Mouse (Mus musculus): Measurements from ENCODE around the gene Slc7a5. TPM values are rescaled to one million over a fixed set of nuclear protein-coding genes. Genes with fewer than 3 reads are reported as not detected.

Slc7a5 gene
- polyA plus RNA-seq, 1 experiment: 104 TPM

DNA sequence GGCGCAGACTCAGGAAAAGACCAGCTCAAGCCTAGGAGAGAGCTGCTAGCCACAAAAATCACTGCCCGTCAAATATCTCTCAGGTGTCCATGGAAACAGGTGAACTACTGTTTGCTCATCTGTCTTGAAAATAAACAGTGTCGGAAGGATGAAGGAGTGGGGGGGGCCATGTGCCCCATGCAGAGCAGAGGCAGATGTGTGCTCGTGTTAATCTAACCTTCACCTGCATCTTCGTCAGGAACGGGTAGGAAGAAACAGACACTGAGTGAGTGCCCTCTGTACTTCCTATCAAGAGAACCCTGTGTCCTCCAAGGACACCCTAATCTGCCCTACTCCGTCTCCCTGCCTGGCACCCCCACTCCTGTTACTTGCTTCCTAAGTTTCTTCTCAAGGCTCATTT, 55.8 kb downstream of the Slc7a5 start:
- Histone ChIP-seq H3K36me3 (ENCODE audit: control insufficient read depth, insufficient read depth, low read length) (no peaks in the 10 kb centered on the region), H3K4me1 (ENCODE audit: control insufficient read depth, insufficient read depth, low read length) (peaks cover 16% of the 10 kb centered on the region), H3K4me3 (ENCODE audit: control insufficient read depth, low read depth, low read length) (peak overlapping the region; percentile 85), H3K27me3 (ENCODE audit: control insufficient read depth, insufficient read depth, low read length) (no peaks in the 10 kb centered on the region), H3K27ac (ENCODE audit: control insufficient read depth, insufficient read depth, low read depth, low read length) (peak overlapping the region; percentile 62)
- TF ChIP-seq CTCF (IDR thresholded peaks at IDR 0.05; ENCODE audit: control insufficient read depth, insufficient read depth, insufficient replicate concordance, low read depth, low read length): no peak
- TF ChIP-seq POLR2A (IDR thresholded peaks at IDR 0.05; ENCODE audit: control insufficient read depth, low read depth, low read length): no peak; the same call in 1 of the 2 replicates

DNA sequence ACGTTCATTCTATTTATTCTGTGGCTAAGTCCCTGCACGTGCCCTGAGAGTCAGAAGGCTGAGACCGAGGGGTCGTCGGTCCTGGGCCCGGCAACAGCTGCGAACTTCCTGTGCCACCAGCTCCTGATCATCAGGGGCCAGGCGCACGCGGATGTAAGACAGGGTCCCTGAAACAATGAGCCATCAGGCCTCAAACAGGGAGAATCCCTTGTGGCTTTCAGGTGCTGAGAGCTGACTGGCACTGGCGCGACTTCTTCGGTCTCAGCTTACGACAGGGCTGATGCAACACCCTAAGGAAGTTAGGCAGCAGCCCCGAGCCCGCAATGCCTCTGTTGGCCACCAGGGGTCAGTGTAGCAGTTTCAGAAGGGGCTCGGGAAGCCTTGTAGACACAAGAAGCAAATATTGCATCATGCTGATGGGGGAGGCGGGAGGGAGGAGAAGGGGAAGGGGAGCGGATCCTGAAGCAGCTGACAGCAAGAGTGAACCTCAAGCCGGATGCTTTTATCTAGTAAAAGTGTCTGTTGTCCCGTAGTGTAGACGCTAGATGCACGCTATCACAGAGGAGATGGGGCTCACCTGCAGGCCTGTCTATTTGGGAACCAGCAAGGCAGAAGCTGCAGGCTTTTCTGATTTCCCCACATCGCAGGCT, 56.5 kb downstream of the Slc7a5 start:
- peak overlapping the region; percentile 62 for H3K27ac ChIP-seq (ENCODE audit: control insufficient read depth, insufficient read depth, low read depth, low read length)
- peak overlapping the region; percentile 85 for H3K4me3 ChIP-seq (ENCODE audit: control insufficient read depth, low read depth, low read length)

DNA sequence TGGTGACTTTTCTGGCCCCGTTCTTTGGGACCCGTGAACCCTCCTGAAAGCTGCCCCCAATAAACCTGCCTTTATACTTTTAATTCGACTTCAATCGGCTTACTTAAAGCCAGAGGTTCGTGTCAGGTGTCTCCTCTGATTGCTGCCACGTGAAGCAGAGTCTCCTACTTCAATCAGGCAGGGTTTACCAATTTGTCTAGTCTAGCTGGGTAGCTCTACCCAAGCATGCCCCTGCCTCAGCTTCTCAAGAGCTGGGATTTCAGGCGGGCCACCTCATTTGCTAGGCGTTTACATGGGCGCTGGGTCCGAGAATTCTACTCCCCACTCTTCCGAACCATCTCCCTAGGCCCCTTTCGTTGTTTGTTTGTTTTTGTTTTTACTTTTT, 57.1 kb downstream of the Slc7a5 start:
- TF ChIP-seq CTCF (IDR thresholded peaks at IDR 0.05; ENCODE audit: control insufficient read depth, insufficient read depth, insufficient replicate concordance, low read depth, low read length) (no peak), POLR2A (IDR thresholded peaks at IDR 0.05; ENCODE audit: control insufficient read depth, low read depth, low read length) (no peak)
- Histone ChIP-seq H3K27ac (ENCODE audit: control insufficient read depth, insufficient read depth, low read depth, low read length) (no peak overlapping the region), H3K4me1 (ENCODE audit: control insufficient read depth, insufficient read depth, low read length) (peaks cover 19% of the 10 kb centered on the region), H3K27me3 (ENCODE audit: control insufficient read depth, insufficient read depth, low read length) (no peaks in the 10 kb centered on the region), H3K36me3 (ENCODE audit: control insufficient read depth, insufficient read depth, low read length) (no peaks in the 10 kb centered on the region), H3K4me3 (ENCODE audit: control insufficient read depth, low read depth, low read length) (peak overlapping the region; percentile 85)

More for the DNA sequence above, 56.5 kb downstream of the Slc7a5 start:
- no peaks in the 10 kb centered on the region for H3K36me3 ChIP-seq (ENCODE audit: control insufficient read depth, insufficient read depth, low read length)
- TF ChIP-seq POLR2A (IDR thresholded peaks at IDR 0.05; ENCODE audit: control insufficient read depth, low read depth, low read length): no peak
- TF ChIP-seq CTCF (IDR thresholded peaks at IDR 0.05; ENCODE audit: control insufficient read depth, insufficient read depth, insufficient replicate concordance, low read depth, low read length): peak; percentile 99
- peaks cover 18% of the 10 kb centered on the region for H3K4me1 ChIP-seq (ENCODE audit: control insufficient read depth, insufficient read depth, low read length)
- H3K27me3 ChIP-seq (ENCODE audit: control insufficient read depth, insufficient read depth, low read length): no peaks in the 10 kb centered on the region

DNA sequence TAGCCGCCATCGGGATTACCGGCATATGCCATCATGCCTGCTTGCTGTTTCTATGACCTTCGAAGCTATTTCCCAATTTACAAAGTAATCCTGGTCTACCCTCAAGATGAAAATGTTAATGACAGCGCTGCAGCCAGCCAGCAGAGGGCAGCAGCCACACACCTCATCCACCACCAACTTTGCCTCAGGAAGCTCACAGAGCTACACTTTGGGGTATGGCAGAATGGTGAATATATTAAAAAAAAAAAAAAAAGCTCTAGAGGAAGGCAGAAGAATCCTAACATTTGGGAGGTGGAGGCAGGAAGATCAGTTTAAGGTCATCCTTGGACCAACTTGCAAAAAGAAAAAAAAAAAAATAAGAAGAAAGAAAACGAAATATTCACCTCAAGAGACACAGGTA, 57.5 kb downstream of the Slc7a5 start:
- peaks cover 19% of the 10 kb centered on the region for H3K4me1 ChIP-seq (ENCODE audit: control insufficient read depth, insufficient read depth, low read length)
- H3K4me3 ChIP-seq (ENCODE audit: control insufficient read depth, low read depth, low read length): peak overlapping the region; percentile 85
- H3K27ac ChIP-seq (ENCODE audit: control insufficient read depth, insufficient read depth, low read depth, low read length): no peak overlapping the region
- no peaks in the 10 kb centered on the region for H3K36me3 ChIP-seq (ENCODE audit: control insufficient read depth, insufficient read depth, low read length)
- peak; percentile 85; the same call in 1 of the 2 replicates for TF ChIP-seq CTCF (IDR thresholded peaks at IDR 0.05; ENCODE audit: control insufficient read depth, insufficient read depth, insufficient replicate concordance, low read depth, low read length)
- TF ChIP-seq POLR2A (IDR thresholded peaks at IDR 0.05; ENCODE audit: control insufficient read depth, low read depth, low read length): no peak
- H3K27me3 ChIP-seq (ENCODE audit: control insufficient read depth, insufficient read depth, low read length): no peaks in the 10 kb centered on the region

DNA sequence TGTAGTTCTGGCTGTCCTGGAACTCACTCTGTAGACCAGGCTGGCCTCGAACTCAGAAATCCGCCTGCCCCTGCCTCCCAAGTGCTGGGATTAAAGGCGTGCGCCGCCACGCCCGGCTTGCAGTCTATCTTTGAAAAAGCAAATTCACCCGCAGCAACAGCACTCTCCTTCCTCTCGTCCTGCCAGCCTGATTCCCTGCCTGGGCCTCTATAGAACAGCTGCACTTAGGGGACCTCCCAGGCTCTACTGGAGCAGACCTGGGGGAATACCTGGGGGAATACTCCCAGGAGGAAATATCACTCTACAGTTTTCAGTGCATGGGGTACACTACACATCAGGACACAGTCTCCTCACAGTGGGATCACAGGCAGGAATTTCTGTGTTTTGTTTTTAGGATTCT, 58.2 kb downstream of the Slc7a5 start:
- H3K36me3 ChIP-seq (ENCODE audit: control insufficient read depth, insufficient read depth, low read length): no peaks in the 10 kb centered on the region
- H3K27me3 ChIP-seq (ENCODE audit: control insufficient read depth, insufficient read depth, low read length): no peaks in the 10 kb centered on the region
- H3K27ac ChIP-seq (ENCODE audit: control insufficient read depth, insufficient read depth, low read depth, low read length): no peak overlapping the region
- no peak for TF ChIP-seq POLR2A (IDR thresholded peaks at IDR 0.05; ENCODE audit: control insufficient read depth, low read depth, low read length)
- no peak for TF ChIP-seq CTCF (IDR thresholded peaks at IDR 0.05; ENCODE audit: control insufficient read depth, insufficient read depth, insufficient replicate concordance, low read depth, low read length)
- H3K4me1 ChIP-seq (ENCODE audit: control insufficient read depth, insufficient read depth, low read length): peaks cover 19% of the 10 kb centered on the region
- no peak overlapping the region for H3K4me3 ChIP-seq (ENCODE audit: control insufficient read depth, low read depth, low read length)

DNA sequence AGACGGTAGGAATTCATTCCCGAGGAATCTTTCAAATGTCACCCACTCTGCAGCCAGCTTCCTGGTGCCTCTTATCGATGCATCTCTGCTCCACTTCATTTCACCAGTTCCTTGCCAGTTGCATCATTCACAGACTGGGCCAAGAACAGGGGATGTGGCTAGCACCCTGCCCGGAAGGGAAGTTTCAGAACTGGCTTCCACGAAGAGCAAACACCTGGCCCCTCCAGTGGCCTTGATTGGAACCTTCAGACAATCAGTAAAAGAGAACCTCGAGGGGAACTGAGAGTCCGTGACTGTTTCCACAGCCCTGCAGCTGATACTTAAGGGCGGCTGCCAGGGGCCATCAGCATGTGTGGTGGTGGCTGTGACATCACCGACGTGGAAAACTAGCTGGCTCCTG, 59.0 kb downstream of the Slc7a5 start:
- no peaks in the 10 kb centered on the region for H3K36me3 ChIP-seq (ENCODE audit: control insufficient read depth, insufficient read depth, low read length)
- peaks cover 19% of the 10 kb centered on the region for H3K4me1 ChIP-seq (ENCODE audit: control insufficient read depth, insufficient read depth, low read length)
- no peak for TF ChIP-seq POLR2A (IDR thresholded peaks at IDR 0.05; ENCODE audit: control insufficient read depth, low read depth, low read length)
- TF ChIP-seq CTCF (IDR thresholded peaks at IDR 0.05; ENCODE audit: control insufficient read depth, insufficient read depth, insufficient replicate concordance, low read depth, low read length): no peak
- no peaks in the 10 kb centered on the region for H3K27me3 ChIP-seq (ENCODE audit: control insufficient read depth, insufficient read depth, low read length)
- H3K4me3 ChIP-seq (ENCODE audit: control insufficient read depth, low read depth, low read length): no peak overlapping the region
- no peak overlapping the region for H3K27ac ChIP-seq (ENCODE audit: control insufficient read depth, insufficient read depth, low read depth, low read length)

DNA sequence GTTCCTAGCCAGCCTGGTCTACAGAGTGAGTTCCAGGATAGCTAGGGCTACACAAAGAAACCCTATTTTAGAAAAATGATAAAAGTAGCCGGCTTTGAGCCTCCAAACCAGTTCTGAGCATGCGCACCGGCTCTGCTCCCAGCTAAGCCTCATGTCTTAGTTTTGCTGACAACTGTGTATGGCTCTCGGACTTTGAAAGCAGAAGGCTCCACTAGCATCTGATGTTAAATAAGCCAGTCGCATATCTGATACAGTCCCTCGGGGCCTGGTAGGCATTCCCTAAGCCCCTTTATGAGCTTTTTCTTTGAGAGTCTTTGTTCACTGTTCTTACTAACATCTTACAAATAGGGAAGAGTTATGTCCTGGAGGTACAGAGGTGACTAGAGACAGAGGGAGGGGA, 59.5 kb downstream of the Slc7a5 start:
- H3K36me3 ChIP-seq (ENCODE audit: control insufficient read depth, insufficient read depth, low read length): no peaks in the 10 kb centered on the region
- H3K27me3 ChIP-seq (ENCODE audit: control insufficient read depth, insufficient read depth, low read length): no peaks in the 10 kb centered on the region
- TF ChIP-seq CTCF (IDR thresholded peaks at IDR 0.05; ENCODE audit: control insufficient read depth, insufficient read depth, insufficient replicate concordance, low read depth, low read length) (no peak), POLR2A (IDR thresholded peaks at IDR 0.05; ENCODE audit: control insufficient read depth, low read depth, low read length) (no peak)
- H3K4me1 ChIP-seq (ENCODE audit: control insufficient read depth, insufficient read depth, low read length): peaks cover 19% of the 10 kb centered on the region
- no peak overlapping the region for H3K27ac ChIP-seq (ENCODE audit: control insufficient read depth, insufficient read depth, low read depth, low read length)
- no peak overlapping the region for H3K4me3 ChIP-seq (ENCODE audit: control insufficient read depth, low read depth, low read length)

All from testis, adult 2 months (tissue).